Mouse (Mus musculus) brown adipose tissue, adult 24 weeks (tissue): ENCODE data around the gene Hrh3. TPM values are rescaled to one million over a fixed set of nuclear protein-coding genes. Genes with fewer than 3 reads are reported as not detected.

Source experiments
- H3K27ac ChIP-seq: fragments of 200-500 bp; replicated peaks from 2 replicates; pipeline ENCODE4 v1.5.1; 2012; ENCODE audit warnings: low read depth, mild to moderate bottlenecking, low read length
- H3K4me1 ChIP-seq: fragments of 200-500 bp; 2 replicates; pipeline ENCODE4 v1.6.1; 2012; ENCODE audit warnings: low read length, mixed read lengths; ENCODE audit not compliant: control insufficient read depth, insufficient read depth, insufficient read length
- H3K4me3 ChIP-seq: fragments of 200-500 bp; 2 replicates; pipeline ENCODE4 v1.5.1; 2012; ENCODE audit warnings: low read depth, mild to moderate bottlenecking, low read length, moderate library complexity; ENCODE audit not compliant: insufficient read depth
- polyA plus RNA-seq: library from polyadenylated mRNA; stranded (reverse); fragments of >200 nt; gene quantifications from 2 replicates; pipeline ENCODE4 v1.2.4, GENCODE M21; 2012; ENCODE audit not compliant: missing spikeins, insufficient read depth, insufficient read length

Hrh3 gene
- polyA plus RNA-seq, 1 experiment = not detected

- Histone ChIP-seq H3K4me1 (no peaks in the 10 kb centered on the region), H3K27ac (no peak overlapping the region), H3K4me3 (no peak overlapping the region)
Observed at GRCm38 (mm10) chr2:180051986-180052733, 52.1 kb downstream of the Hrh3 start.

GRCm38 (mm10) chr2:180050986-180051385, 53.3 kb downstream of the Hrh3 start:
- Histone ChIP-seq H3K4me1 (no peaks in the 10 kb centered on the region), H3K27ac (no peak overlapping the region), H3K4me3 (no peak overlapping the region)

Other genes with a start within 250 kb of the Hrh3 start
- gene Taf4, start 127.8 kb downstream of the Hrh3 start, polyA plus RNA-seq = 7.1 and 8.0 TPM in 2 replicates
- 19.9 and 25.8 TPM in 2 replicates for gene Lsm14b, start 79.5 kb downstream of the Hrh3 start, polyA plus RNA-seq
- gene Psma7, start 62.1 kb downstream of the Hrh3 start, polyA plus RNA-seq = 177 and 196 TPM in 2 replicates
- 1.2 and 1.5 TPM in 2 replicates for gene Ss18l1, start 62.0 kb downstream of the Hrh3 start, polyA plus RNA-seq
- 17.4 and 21.7 TPM in 2 replicates for gene Mtg2, start 33.9 kb downstream of the Hrh3 start, polyA plus RNA-seq
- gene Osbpl2, start 14.8 kb upstream of the Hrh3 start, polyA plus RNA-seq = 27.2 and 38.7 TPM in 2 replicates
- 65.9 and 105 TPM in 2 replicates for gene Adrm1, start 67.0 kb upstream of the Hrh3 start, polyA plus RNA-seq
- gene Lama5, start 121.4 kb upstream of the Hrh3 start, polyA plus RNA-seq = 3.2 and 7.3 TPM in 2 replicates
- gene Rps21, start 152.9 kb upstream of the Hrh3 start, polyA plus RNA-seq = 875 and 1,284 TPM in 2 replicates
- gene Cables2, start 169.0 kb upstream of the Hrh3 start, polyA plus RNA-seq = 4.6 and 5.1 TPM in 2 replicates
- not detected in 2 replicates for gene Rbbp8nl, start 185.4 kb upstream of the Hrh3 start, polyA plus RNA-seq
- not detected in 2 replicates for gene Gata5, start 230.2 kb upstream of the Hrh3 start, polyA plus RNA-seq